Mouse (Mus musculus) MEL (cell line): ENCODE measurements around the gene Dtl.

ENCODE experiments used
- EP300 ChIP-seq, 2 experiments: IDR thresholded peaks; 2 replicates each; pipeline ENCODE4 v1.6.1; 2011; ENCODE audit warnings: improper control_type of control experiment in 2 of 2, low read length in 2 of 2, low read depth in 1 of 2, mild to moderate bottlenecking in 1 of 2
- SIN3A ChIP-seq: IDR thresholded peaks from 2 replicates; pipeline ENCODE4 v1.6.1; 2012; ENCODE audit warnings: low read length, improper control_type of control experiment, inconsistent platforms
- TCF12 ChIP-seq: IDR thresholded peaks from 2 replicates; pipeline ENCODE4 v1.6.1; 2014; ENCODE audit warnings: low read depth, mild to moderate bottlenecking, inconsistent platforms, low read length, improper control_type of control experiment, moderate library complexity

DNA sequence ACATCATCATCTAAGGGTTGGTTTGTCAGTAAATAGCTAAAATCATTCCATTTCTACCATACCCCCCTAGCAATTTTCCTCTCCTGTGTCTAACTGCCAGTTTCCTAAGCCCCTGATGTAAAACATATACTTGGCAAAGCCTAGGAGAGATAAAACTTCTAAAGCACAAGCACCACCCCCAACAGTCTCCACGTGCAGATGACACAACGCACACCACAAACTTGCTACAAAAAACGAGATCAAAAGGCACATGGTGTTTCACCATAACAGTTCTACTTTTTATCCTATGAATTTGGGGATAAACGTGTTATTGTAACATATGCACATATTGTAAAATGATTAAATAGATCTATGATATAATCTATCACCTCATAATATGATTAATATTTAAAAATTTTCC lies 33.7 kb downstream of the Dtl start:
- TF ChIP-seq SIN3A (no peak), TCF12 (no peak), EP300 (IDR thresholded peaks at IDR 0.05; ENCODE audit: low read depth in 1 of 2, low read length in 2 of 2) (no peak)
